Mouse (Mus musculus) bone marrow, adult 2 months (tissue): ENCODE data around the gene St3gal5.

Experiments
- CTCF ChIP-seq: fragments of 200-500 bp; IDR thresholded peaks from 2 replicates; pipeline ENCODE4 v1.5.1; 2011; ENCODE audit warnings: low read length, control low read depth; ENCODE audit not compliant: control insufficient read depth, insufficient read depth
- POLR2A ChIP-seq: fragments of 200-500 bp; IDR thresholded peaks from 2 replicates; pipeline ENCODE4 v1.6.1; 2011; ENCODE audit warnings: low read depth, mild to moderate bottlenecking, control low read depth, low read length, borderline replicate concordance; ENCODE audit not compliant: control insufficient read depth

GRCm38 (mm10) chr6:72177417-72177816 is 80.0 kb downstream of the St3gal5 start:
- TF ChIP-seq CTCF (no peak), POLR2A (no peak)
